Mouse (Mus musculus) embryonic facial prominence, embryonic 11.5 days (tissue): ENCODE measurements around the gene Rpl37a. TPM values are rescaled to one million over a fixed set of nuclear protein-coding genes. Genes with fewer than 3 reads are reported as not detected.
A peak's percentile ranks its signal among the peaks of the same experiment; 100 is the strongest.

Experiments used
- ATAC-seq: fragments of 200-750 bp; cut with Nextera tagmentation; replicated peaks from 2 replicates; pipeline ENCODE4 v1.8.0; 2017; ENCODE audit warnings: low read depth; ENCODE audit not compliant: insufficient number of reproducible peaks, low FRiP score, low TSS enrichment
- DNase-seq: peaks from one replicate; pipeline ENCODE4 v3.0.0-alpha.2; 2015; ENCODE audit warnings: low spot score
- H3K27ac ChIP-seq: fragments of 300-500 bp; sonication (generic); replicated peaks from 2 replicates; pipeline ENCODE4 v1.5.1; 2014; ENCODE audit warnings: mild to moderate bottlenecking, low read depth, low read length, control low read depth
- H3K27me3 ChIP-seq: fragments of 300-500 bp; sonication (generic); 2 replicates; pipeline ENCODE4 v1.6.1; 2014; ENCODE audit warnings: mild to moderate bottlenecking, low read length, moderate library complexity, mixed read lengths; ENCODE audit not compliant: control insufficient read depth, insufficient read depth
- H3K36me3 ChIP-seq: fragments of 300-500 bp; sonication (generic); replicated peaks from 2 replicates; pipeline ENCODE4 v1.6.1; 2014; ENCODE audit warnings: low read depth, mild to moderate bottlenecking, low read length, moderate library complexity, mixed read lengths; ENCODE audit not compliant: control insufficient read depth, insufficient read depth
- H3K4me1 ChIP-seq: fragments of 300-500 bp; sonication (generic); 2 replicates; pipeline ENCODE4 v1.6.1; 2014; ENCODE audit warnings: low read length, mixed read lengths; ENCODE audit not compliant: control insufficient read depth, insufficient read depth
- H3K4me2 ChIP-seq: fragments of 300-500 bp; sonication (generic); 2 replicates; pipeline ENCODE4 v1.6.1; 2014; ENCODE audit warnings: low read depth, mild to moderate bottlenecking, control low read depth, low read length, moderate library complexity
- H3K4me3 ChIP-seq: fragments of 300-500 bp; sonication (generic); 2 replicates; pipeline ENCODE4 v1.5.1; 2014; ENCODE audit warnings: low read depth, low read length, control low read depth
- H3K9ac ChIP-seq: fragments of 300-500 bp; sonication (generic); replicated peaks from 2 replicates; pipeline ENCODE4 v1.6.1; 2014; ENCODE audit warnings: mild to moderate bottlenecking, control low read depth, low read length
- H3K9me3 ChIP-seq: fragments of 300-500 bp; sonication (generic); replicated peaks from 2 replicates; pipeline ENCODE4 v1.6.1; 2016; ENCODE audit warnings: mild to moderate bottlenecking, low read length, inconsistent platforms, mixed read lengths; ENCODE audit not compliant: control insufficient read depth
- WGBS: fragments of 180-500 bp; shearing (Covaris S2); extraction: QIAGEN DNeasy Blood & Tissue Kit; methylation state at CpG from one replicate; pipeline ENCODE4 v1.1.7; 2014; 5-methylcytosine and 5-hydroxymethylcytosine counted together
- polyA plus RNA-seq: library from polyadenylated mRNA; unstranded; fragments of >200 nt; fragmentation: Nextera tagmentation; extraction: Ambion mirVana; gene quantifications from 2 replicates; pipeline ENCODE4 v1.2.1, GENCODE M21; 2014

Gene Rpl37a
- polyA plus RNA-seq, 1 experiment from 2014 or later = 1,634 TPM

GRCm38 (mm10) chr1:72724354-72724753, 13.3 kb downstream of the Rpl37a start:
- no peak overlapping the region for H3K4me2 ChIP-seq
- H3K4me3 ChIP-seq = no peak overlapping the region
- no peak for DNase-seq
- no peak overlapping the region for H3K27ac ChIP-seq
- no peaks in the 10 kb centered on the region for H3K4me1 ChIP-seq
- H3K9me3 ChIP-seq = no peaks in the 10 kb centered on the region
- no peaks in the 10 kb centered on the region for H3K27me3 ChIP-seq
- ATAC-seq = no peak
- WGBS = 79% methylated on average over 2 of the region's 2 CpGs
- H3K36me3 ChIP-seq = no peaks in the 10 kb centered on the region
- H3K9ac ChIP-seq = no peak overlapping the region

DNA sequence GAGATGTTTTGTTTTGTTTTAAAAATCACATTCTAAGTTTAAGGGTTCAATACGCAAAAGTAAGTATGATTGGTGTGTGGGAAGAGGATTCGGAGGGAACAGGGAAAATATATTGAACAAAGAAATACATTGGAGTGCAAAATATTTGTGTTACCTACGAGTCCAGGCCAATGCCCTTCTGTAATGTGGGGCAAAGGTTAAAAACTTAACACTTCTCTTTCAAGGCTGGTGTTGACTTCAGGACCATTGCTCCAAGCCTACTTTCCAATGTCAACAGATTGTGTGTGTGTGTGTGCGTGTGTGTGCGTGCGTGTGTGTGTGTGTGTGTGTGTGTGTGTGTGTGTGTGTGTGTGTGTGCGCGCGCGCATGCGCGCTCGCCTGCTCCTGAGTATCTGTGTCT, 14.9 kb downstream of the Rpl37a start:
- DNase-seq = no peak
- WGBS = 87% methylated on average over 12 of the region's 13 CpGs
- Histone ChIP-seq H3K27ac (no peak overlapping the region), H3K27me3 (no peaks in the 10 kb centered on the region), H3K36me3 (no peaks in the 10 kb centered on the region), H3K4me3 (no peak overlapping the region), H3K4me1 (no peaks in the 10 kb centered on the region), H3K9me3 (no peaks in the 10 kb centered on the region), H3K9ac (no peak overlapping the region), H3K4me2 (no peak overlapping the region)
- ATAC-seq = no peak

- H3K9ac ChIP-seq = no peak overlapping the region
- H3K27ac ChIP-seq = no peak overlapping the region
- ATAC-seq (no peak), DNase-seq (no peak)
- 87% methylated on average over 4 of the region's 4 CpGs for WGBS
- no peaks in the 10 kb centered on the region for H3K27me3 ChIP-seq
- no peak overlapping the region for H3K4me2 ChIP-seq
- H3K4me1 ChIP-seq = no peaks in the 10 kb centered on the region
- H3K4me3 ChIP-seq = no peak overlapping the region
- H3K36me3 ChIP-seq = no peaks in the 10 kb centered on the region
- no peaks in the 10 kb centered on the region for H3K9me3 ChIP-seq
Observed at GRCm38 (mm10) chr1:72728781-72729180, 17.7 kb downstream of the Rpl37a start.

- H3K27ac ChIP-seq = no peak overlapping the region
- no peaks in the 10 kb centered on the region for H3K9me3 ChIP-seq
- no peaks in the 10 kb centered on the region for H3K36me3 ChIP-seq
- no peak for ATAC-seq
- DNase-seq = no peak
- WGBS = 75% methylated on average over 10 of the region's 10 CpGs
- no peak overlapping the region for H3K4me3 ChIP-seq
- H3K4me1 ChIP-seq = no peaks in the 10 kb centered on the region
- no peaks in the 10 kb centered on the region for H3K27me3 ChIP-seq
- H3K4me2 ChIP-seq = no peak overlapping the region
- no peak overlapping the region for H3K9ac ChIP-seq
Observed at GRCm38 (mm10) chr1:72730126-72730525, 19.0 kb downstream of the Rpl37a start.

- H3K4me2 ChIP-seq = no peak overlapping the region
- H3K9ac ChIP-seq = no peak overlapping the region
- WGBS = 83% methylated on average over 9 of the region's 9 CpGs
- H3K27me3 ChIP-seq = no peaks in the 10 kb centered on the region
- no peaks in the 10 kb centered on the region for H3K4me1 ChIP-seq
- DNase-seq (no peak), ATAC-seq (0 out of 2 replicates have a peak, but pooled peaks have one; percentile 45)
- no peak overlapping the region for H3K27ac ChIP-seq
- H3K4me3 ChIP-seq = no peak overlapping the region
- no peaks in the 10 kb centered on the region for H3K9me3 ChIP-seq
- no peaks in the 10 kb centered on the region for H3K36me3 ChIP-seq
Observed at GRCm38 (mm10) chr1:72733191-72733691, 22.2 kb downstream of the Rpl37a start.

DNA sequence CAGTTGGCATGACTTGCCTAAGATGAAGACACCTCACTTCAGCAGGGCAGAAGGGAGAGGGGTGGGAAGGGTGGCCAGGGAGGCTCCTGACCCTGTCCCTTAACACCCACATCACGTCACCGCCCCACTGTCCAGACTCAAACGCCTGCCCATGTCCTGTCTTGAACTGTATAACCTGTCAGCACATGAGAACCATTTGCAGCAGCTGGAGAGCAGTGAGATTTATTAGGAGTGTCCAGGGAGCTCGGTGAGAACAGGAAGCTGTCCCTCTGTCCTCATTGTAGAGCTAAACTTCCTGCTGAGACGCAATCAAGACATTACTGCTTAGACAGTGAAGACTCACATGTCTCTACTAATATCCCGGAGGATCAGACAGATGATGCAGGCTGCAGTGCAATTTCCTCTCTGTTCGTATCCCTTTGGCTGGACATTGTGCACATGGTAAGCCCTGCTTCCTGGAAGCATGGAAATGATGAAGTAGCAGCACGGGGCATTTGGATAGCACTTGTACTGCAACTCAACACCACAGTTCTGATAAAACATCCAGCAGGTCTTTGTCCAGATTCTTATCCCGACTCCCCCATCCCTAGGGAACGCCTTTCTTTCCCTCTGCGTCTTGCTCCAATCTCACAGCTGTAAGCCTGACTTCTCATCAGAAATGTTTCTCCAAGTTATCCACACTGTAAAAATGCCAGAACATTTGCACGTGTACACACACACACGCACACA, 25.5 kb downstream of the Rpl37a start:
- no peak overlapping the region for H3K4me2 ChIP-seq
- H3K9me3 ChIP-seq = no peaks in the 10 kb centered on the region
- no peak overlapping the region for H3K4me3 ChIP-seq
- H3K27me3 ChIP-seq = no peaks in the 10 kb centered on the region
- no peak for DNase-seq
- H3K4me1 ChIP-seq = no peaks in the 10 kb centered on the region
- H3K36me3 ChIP-seq = no peaks in the 10 kb centered on the region
- 63% methylated on average over 13 of the region's 13 CpGs for WGBS
- no peak overlapping the region for H3K27ac ChIP-seq
- ATAC-seq = no peak
- H3K9ac ChIP-seq = no peak overlapping the region

- no peak for ATAC-seq
- Histone ChIP-seq H3K4me1 (no peaks in the 10 kb centered on the region), H3K36me3 (no peaks in the 10 kb centered on the region), H3K4me2 (no peak overlapping the region), H3K4me3 (no peak overlapping the region), H3K27ac (no peak overlapping the region), H3K9ac (no peak overlapping the region), H3K27me3 (no peaks in the 10 kb centered on the region), H3K9me3 (no peaks in the 10 kb centered on the region)
- 84% methylated on average over 15 of the region's 15 CpGs for WGBS
- no peak for DNase-seq
Observed at GRCm38 (mm10) chr1:72738946-72739680, 28.0 kb downstream of the Rpl37a start.

GRCm38 (mm10) chr1:72739681-72740063, 28.6 kb downstream of the Rpl37a start:
- DNase-seq (no peak), ATAC-seq (no peak)
- Histone ChIP-seq H3K4me3 (no peak overlapping the region), H3K27me3 (no peaks in the 10 kb centered on the region), H3K4me1 (no peaks in the 10 kb centered on the region), H3K9ac (no peak overlapping the region), H3K27ac (no peak overlapping the region), H3K9me3 (no peaks in the 10 kb centered on the region), H3K36me3 (no peaks in the 10 kb centered on the region), H3K4me2 (no peak overlapping the region)
- 65% methylated on average over 10 of the region's 10 CpGs for WGBS
